Mouse (Mus musculus): ENCODE measurements around the gene Slc8a2.

DNA sequence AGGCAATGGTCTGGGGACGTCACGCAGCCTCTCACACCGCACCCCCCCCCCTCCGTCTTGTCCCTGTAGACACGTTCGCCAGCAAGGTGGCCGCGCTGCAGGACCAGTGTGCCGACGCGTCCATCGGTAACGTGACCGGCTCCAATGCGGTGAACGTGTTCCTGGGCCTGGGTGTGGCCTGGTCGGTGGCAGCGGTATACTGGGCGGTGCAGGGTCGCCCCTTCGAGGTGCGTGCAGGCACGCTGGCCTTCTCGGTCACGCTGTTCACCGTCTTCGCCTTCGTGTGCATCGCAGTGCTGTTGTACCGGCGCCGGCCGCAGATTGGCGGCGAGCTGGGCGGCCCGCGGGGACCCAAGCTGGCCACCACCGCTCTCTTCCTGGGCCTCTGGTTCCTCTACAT, 29.1 kb downstream of the Slc8a2 start:
- no peak for TF ChIP-seq GATA1 (IDR thresholded peaks at IDR 0.05; ENCODE audit: low read length)
- TF ChIP-seq TAL1 (IDR thresholded peaks at IDR 0.05; ENCODE audit: low read length): no peak
